Mouse (Mus musculus) testis, adult 2 months (tissue): ENCODE results near the gene Hmmr.

Experiments
- CTCF ChIP-seq: fragments of 200-500 bp; IDR thresholded peaks from 2 replicates; pipeline ENCODE4 v1.5.1; 2012; ENCODE audit warnings: low read depth, mild to moderate bottlenecking, inconsistent platforms, low read length, moderate library complexity; ENCODE audit not compliant: control insufficient read depth, insufficient read depth, insufficient replicate concordance
- POLR2A ChIP-seq: fragments of 200-500 bp; IDR thresholded peaks from 2 replicates; pipeline ENCODE4 v1.6.1; 2012; ENCODE audit warnings: low read depth, mild to moderate bottlenecking, inconsistent platforms, low read length, moderate library complexity; ENCODE audit not compliant: control insufficient read depth

- TF ChIP-seq CTCF (no peak), POLR2A (no peak)
Observed at GRCm38 (mm10) chr11:40693366-40693951, 39.8 kb downstream of the Hmmr start.
